Mouse (Mus musculus): ENCODE data around the gene Col18a1. TPM values are rescaled to one million over a fixed set of nuclear protein-coding genes. Genes with fewer than 3 reads are reported as not detected.

Col18a1 gene
- total RNA-seq, 2 experiments from 2014 or later = 3.3 to 3.8 TPM

- no peak for DNase-seq (ENCODE audit: extremely low spot score in 1 of 2, low spot score in 1 of 2)
Observed at GRCm38 (mm10) chr10:77118361-77118760, 48.0 kb downstream of the Col18a1 start.

- DNase-seq (ENCODE audit: extremely low spot score in 1 of 2, low spot score in 1 of 2) = no peak
Observed at GRCm38 (mm10) chr10:77116537-77117455, 49.6 kb downstream of the Col18a1 start.

GRCm38 (mm10) chr10:77113489-77114240 is 52.7 kb downstream of the Col18a1 start:
- DNase-seq (ENCODE audit: extremely low spot score in 1 of 2, low spot score in 1 of 2) = no peak

GRCm38 (mm10) chr10:77111550-77112249 is 54.6 kb downstream of the Col18a1 start:
- no peak for DNase-seq (ENCODE audit: extremely low spot score in 1 of 2, low spot score in 1 of 2)

GRCm38 (mm10) chr10:77110843-77111242 is 55.5 kb downstream of the Col18a1 start:
- no peak for DNase-seq (ENCODE audit: extremely low spot score in 1 of 2, low spot score in 1 of 2)

- DNase-seq (ENCODE audit: extremely low spot score in 1 of 2, low spot score in 1 of 2) = no peak
Observed at GRCm38 (mm10) chr10:77110010-77110409, 56.3 kb downstream of the Col18a1 start.

- DNase-seq (ENCODE audit: extremely low spot score in 1 of 2, low spot score in 1 of 2) = no peak
Observed at GRCm38 (mm10) chr10:77108106-77108505, 58.2 kb downstream of the Col18a1 start.

- DNase-seq (ENCODE audit: extremely low spot score in 1 of 2, low spot score in 1 of 2) = no peak
Observed at GRCm38 (mm10) chr10:77104327-77104726, 62.0 kb downstream of the Col18a1 start.

GRCm38 (mm10) chr10:77103689-77104088 is 62.7 kb downstream of the Col18a1 start:
- DNase-seq (ENCODE audit: extremely low spot score in 1 of 2, low spot score in 1 of 2) = no peak

- no peak for DNase-seq (ENCODE audit: extremely low spot score in 1 of 2, low spot score in 1 of 2)
Observed at GRCm38 (mm10) chr10:77099777-77100176, 66.6 kb downstream of the Col18a1 start.

- DNase-seq (ENCODE audit: extremely low spot score in 1 of 2, low spot score in 1 of 2) = no peak
Observed at GRCm38 (mm10) chr10:77098619-77099018, 67.7 kb downstream of the Col18a1 start.

GRCm38 (mm10) chr10:77097890-77098200 is 68.5 kb downstream of the Col18a1 start:
- no peak for DNase-seq (ENCODE audit: extremely low spot score in 1 of 2, low spot score in 1 of 2)

- no peak for DNase-seq (ENCODE audit: extremely low spot score in 1 of 2, low spot score in 1 of 2)
Observed at GRCm38 (mm10) chr10:77097006-77097889, 69.1 kb downstream of the Col18a1 start.

GRCm38 (mm10) chr10:77095666-77096065 is 70.7 kb downstream of the Col18a1 start:
- DNase-seq (ENCODE audit: extremely low spot score in 1 of 2, low spot score in 1 of 2) = no peak

GRCm38 (mm10) chr10:77093817-77094216 is 72.5 kb downstream of the Col18a1 start:
- DNase-seq (ENCODE audit: extremely low spot score in 1 of 2, low spot score in 1 of 2) = no peak

- no peak for DNase-seq (ENCODE audit: extremely low spot score in 1 of 2, low spot score in 1 of 2)
Observed at GRCm38 (mm10) chr10:77091538-77092097, 74.7 kb downstream of the Col18a1 start.

GRCm38 (mm10) chr10:77090063-77090462 is 76.3 kb downstream of the Col18a1 start:
- no peak for DNase-seq (ENCODE audit: extremely low spot score in 1 of 2, low spot score in 1 of 2)

- DNase-seq (ENCODE audit: extremely low spot score in 1 of 2, low spot score in 1 of 2) = no peak
Observed at GRCm38 (mm10) chr10:77089336-77089735, 77.0 kb downstream of the Col18a1 start.

- no peak for DNase-seq (ENCODE audit: extremely low spot score in 1 of 2, low spot score in 1 of 2)
Observed at GRCm38 (mm10) chr10:77084568-77084967, 81.8 kb downstream of the Col18a1 start.

- DNase-seq (ENCODE audit: extremely low spot score in 1 of 2, low spot score in 1 of 2) = no peak
Observed at GRCm38 (mm10) chr10:77082921-77083320, 83.4 kb downstream of the Col18a1 start.

Measured in layer of hippocampus, postnatal 25 days (tissue).